12 mouse cellular contexts compared by ENCODE assay signal in the genomic region with DNA sequence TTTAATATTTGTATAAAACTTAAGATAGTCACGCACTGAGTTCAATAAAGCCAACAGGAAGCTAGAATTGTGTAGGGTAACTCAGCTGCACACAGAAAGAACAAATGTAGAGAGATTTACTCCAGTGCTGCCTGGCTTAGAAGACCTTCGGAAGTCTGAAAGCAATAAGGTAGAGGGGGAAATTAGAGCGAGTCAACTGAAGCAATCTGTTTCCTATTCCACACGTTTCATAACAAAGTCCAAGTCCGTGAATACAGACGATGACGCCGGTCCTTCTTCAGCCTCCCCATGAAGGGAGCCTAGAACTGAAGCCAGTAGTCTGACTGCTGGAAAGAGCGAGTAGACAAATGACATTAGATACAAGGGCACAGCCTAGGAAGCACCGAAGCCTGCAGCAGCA.
A peak's percentile ranks its signal among the peaks of the same experiment; 100 is the strongest.
DNase-seq lines count a peak whose midpoint lies in the region; ATAC-seq lines count a peak whose summit lies in the region.
"Had no signal": no experiment of that assay in that cellular context is flagged by ENCODE, and none has a peak within 500 bp of the region (broad histone marks: within the 10 kb centered on the region; RNA-seq: fewer than 3 reads in every experiment).

No protein-coding gene starts in this region.

- H3K4me1 ChIP-seq in forebrain, embryonic 11.5 days (replicated peaks; ENCODE audit: control insufficient read depth, insufficient read depth, low read length) = peaks cover 24% of the 10 kb centered on the region
- peaks cover 24% of the 10 kb centered on the region for H3K4me1 ChIP-seq in hindbrain, embryonic 15.5 days (replicated peaks)

- no peak overlapping the region for H3K4me3 ChIP-seq in forebrain, embryonic 11.5 days (ENCODE audit: low read depth, low read length)
- no peak overlapping the region for H3K4me3 ChIP-seq in hindbrain, embryonic 15.5 days
- H3K4me3 ChIP-seq: lung, embryonic 15.5 days had no signal

- peak; percentile 39 for DNase-seq in retina, embryonic 14.5 days (ENCODE audit: low spot score)
- no peak for DNase-seq in retina, postnatal 1 day
- no peak for DNase-seq in forebrain, embryonic 11.5 days (ENCODE audit: low spot score)
- DNase-seq in ovary, postnatal 10 days (ENCODE audit: low spot score) = no peak
- no peak for DNase-seq in spleen, adult 12 weeks (ENCODE audit: low spot score)
- DNase-seq in heart, adult 18-20 months = no peak
- DNase-seq: adrenal gland, postnatal 25 days; heart, postnatal 10 days; kidney, adult 18-20 months had no signal

- no peaks in the 10 kb centered on the region for H3K36me3 ChIP-seq in forebrain, embryonic 11.5 days (ENCODE audit: control insufficient read depth, insufficient read depth, low read length)
- H3K36me3 ChIP-seq in hindbrain, embryonic 15.5 days = no peaks in the 10 kb centered on the region
- H3K36me3 ChIP-seq: lung, embryonic 15.5 days had no signal

- ATAC-seq in forebrain, embryonic 11.5 days (replicated peaks; ENCODE audit: low FRiP score) = no peak
- no peak for ATAC-seq in hindbrain, embryonic 15.5 days (ENCODE audit: low FRiP score, low read depth)

- WGBS in forebrain, embryonic 11.5 days = 19% methylated on average over 10 of the region's 10 CpGs
- 29% methylated on average over 10 of the region's 10 CpGs for WGBS in hindbrain, embryonic 15.5 days

- H3K9ac ChIP-seq in forebrain, embryonic 11.5 days (ENCODE audit: low read length) = no peak overlapping the region
- no peak overlapping the region for H3K9ac ChIP-seq in hindbrain, embryonic 15.5 days
- H3K9ac ChIP-seq: lung, embryonic 15.5 days had no signal

- no peak overlapping the region for H3K4me2 ChIP-seq in forebrain, embryonic 11.5 days (ENCODE audit: low read depth, low read length, severe bottlenecking)
- no peak overlapping the region for H3K4me2 ChIP-seq in hindbrain, embryonic 15.5 days
- H3K4me2 ChIP-seq: lung, embryonic 15.5 days had no signal

- H3K9me3 ChIP-seq in forebrain, embryonic 11.5 days (ENCODE audit: control insufficient read depth, low read length) = no peaks in the 10 kb centered on the region
- H3K9me3 ChIP-seq in hindbrain, embryonic 15.5 days = no peaks in the 10 kb centered on the region
- H3K9me3 ChIP-seq: lung, embryonic 15.5 days had no signal

- peak overlapping the region; percentile 67 for H3K27ac ChIP-seq in forebrain, embryonic 11.5 days (ENCODE audit: low read depth, low read length)
- peak overlapping the region; percentile 51 for H3K27ac ChIP-seq in hindbrain, embryonic 15.5 days (replicated peaks)
- H3K27ac ChIP-seq: lung, embryonic 15.5 days; stomach, postnatal 0 days had no signal

- no peaks in the 10 kb centered on the region for H3K27me3 ChIP-seq in forebrain, embryonic 11.5 days (ENCODE audit: control insufficient read depth, insufficient read depth, low read length)
- 0 out of 2 replicates have a peak, but pooled peaks cover 2% of the 10 kb centered on the region for H3K27me3 ChIP-seq in hindbrain, embryonic 15.5 days
